Mouse (Mus musculus) liver, embryonic 14.5 days (tissue): ENCODE measurements around the gene Pstpip1. TPM values are rescaled to one million over a fixed set of nuclear protein-coding genes. Genes with fewer than 3 reads are reported as not detected.

ENCODE experiments used
- ATAC-seq: fragments of 200-750 bp; cut with Nextera tagmentation; 2 replicates; pipeline ENCODE4 v1.8.0; 2017; ENCODE audit warnings: moderate number of reproducible peaks, mild to moderate bottlenecking, moderate library complexity; ENCODE audit not compliant: insufficient read depth
- DNase-seq, 3 experiments: peaks; one replicate each; pipeline ENCODE4 v3.0.0-alpha.2; 2012 to 2013; ENCODE audit warnings: low read depth in 3 of 3, low spot score in 3 of 3
- H3K27ac ChIP-seq: fragments of 300-500 bp; sonication (generic); 2 replicates; pipeline ENCODE4 v1.5.1; 2014; ENCODE audit warnings: moderate library complexity, mild to moderate bottlenecking, control low read depth, inconsistent platforms
- H3K27me3 ChIP-seq: fragments of 300-500 bp; sonication (generic); 2 replicates; pipeline ENCODE4 v1.6.1; 2014; ENCODE audit warnings: mild to moderate bottlenecking, low read length, moderate library complexity; ENCODE audit not compliant: control insufficient read depth, insufficient read depth
- H3K36me3 ChIP-seq: fragments of 300-500 bp; sonication (generic); replicated peaks from 2 replicates; pipeline ENCODE4 v1.6.1; 2014; ENCODE audit warnings: low read depth; ENCODE audit not compliant: control insufficient read depth, insufficient read depth
- H3K4me1 ChIP-seq, 2 experiments: fragments of 200-500 bp in 1 of 2; fragments of 300-500 bp in 1 of 2; sonication (generic) in 1 of 2; replicated peaks; 2 replicates each; pipeline ENCODE4 v1.6.1; 2012 to 2014; ENCODE audit warnings: antibody characterized with exemption in 1 of 2, inconsistent platforms in 1 of 2, low read length in 1 of 2; ENCODE audit not compliant: control insufficient read depth in 2 of 2, insufficient read depth in 2 of 2
- H3K4me2 ChIP-seq: fragments of 300-500 bp; sonication (generic); 2 replicates; pipeline ENCODE4 v1.6.1; 2014; ENCODE audit warnings: low read depth, mild to moderate bottlenecking, control low read depth, moderate library complexity
- H3K4me3 ChIP-seq, 2 experiments: fragments of 200-500 bp in 1 of 2; fragments of 300-500 bp in 1 of 2; sonication (generic) in 1 of 2; 2 replicates each; pipeline ENCODE4 v1.5.1; 2012 to 2014; ENCODE audit warnings: low read depth in 2 of 2, low read length in 2 of 2, mild to moderate bottlenecking in 2 of 2, control low read depth in 1 of 2, inconsistent platforms in 1 of 2, moderate library complexity in 1 of 2; ENCODE audit not compliant: insufficient read depth in 1 of 2
- H3K9ac ChIP-seq: fragments of 300-500 bp; sonication (generic); replicated peaks from 2 replicates; pipeline ENCODE4 v1.6.1; 2014; ENCODE audit warnings: mild to moderate bottlenecking, control low read depth, moderate library complexity
- H3K9me3 ChIP-seq: fragments of 300-500 bp; sonication (generic); 2 replicates; pipeline ENCODE4 v1.6.1; 2016; ENCODE audit warnings: low read length, mixed read lengths; ENCODE audit not compliant: control insufficient read depth
- CTCF ChIP-seq: IDR thresholded peaks from 2 replicates; pipeline ENCODE4 v1.5.1; 2016; ENCODE audit warnings: antibody characterized with exemption, low read depth, control low read depth
- EP300 ChIP-seq: IDR thresholded peaks from 2 replicates; pipeline ENCODE4 v1.6.1; 2016; ENCODE audit warnings: antibody characterized with exemption, low read depth
- WGBS: fragments of 180-500 bp; shearing (Covaris S2); extraction: QIAGEN DNeasy Blood & Tissue Kit; methylation state at CpG from one replicate; pipeline ENCODE4 v1.1.7; 2014; ENCODE audit not compliant: insufficient replicate concordance; 5-methylcytosine and 5-hydroxymethylcytosine counted together
- polyA plus RNA-seq, 2 experiments: library from polyadenylated mRNA; depleted of rRNA in 1 of 2; stranded (reverse) in 1 of 2; unstranded in 1 of 2; fragments of >200 nt; fragmentation: Nextera tagmentation in 1 of 2; extraction: Ambion mirVana in 1 of 2; gene quantifications; 2 replicates each; pipeline versions ENCODE4 v1.2.1 to v1.2.3; 2012 to 2014

Gene Pstpip1
- polyA plus RNA-seq, 2 experiments = 1.8 to 3.9 TPM

- Histone ChIP-seq H3K9ac (no peak overlapping the region), H3K36me3 (no peaks in the 10 kb centered on the region), H3K4me2 (no peak overlapping the region), H3K27me3 (no peaks in the 10 kb centered on the region), H3K4me3 (no peak overlapping the region), H3K27ac (no peak overlapping the region), H3K9me3 (no peaks in the 10 kb centered on the region), H3K4me1 (no peaks in the 10 kb centered on the region)
- DNase-seq (no peak), ATAC-seq (no peak)
- no peak for TF ChIP-seq EP300
- WGBS = 82% methylated on average over 6 of the region's 6 CpGs
Observed at GRCm38 (mm10) chr9:56056147-56056546, 33.6 kb upstream of the Pstpip1 start.

GRCm38 (mm10) chr9:56062336-56062735, 27.4 kb upstream of the Pstpip1 start:
- Histone ChIP-seq H3K9ac (no peak overlapping the region), H3K4me1 (no peaks in the 10 kb centered on the region), H3K9me3 (no peaks in the 10 kb centered on the region), H3K4me3 (no peak overlapping the region), H3K27me3 (no peaks in the 10 kb centered on the region), H3K27ac (no peak overlapping the region), H3K4me2 (no peak overlapping the region), H3K36me3 (no peaks in the 10 kb centered on the region)
- TF ChIP-seq EP300 = no peak
- no peak for TF ChIP-seq CTCF
- no peak for ATAC-seq
- 73% methylated on average over 5 of the region's 5 CpGs for WGBS
- no peak for DNase-seq

DNA sequence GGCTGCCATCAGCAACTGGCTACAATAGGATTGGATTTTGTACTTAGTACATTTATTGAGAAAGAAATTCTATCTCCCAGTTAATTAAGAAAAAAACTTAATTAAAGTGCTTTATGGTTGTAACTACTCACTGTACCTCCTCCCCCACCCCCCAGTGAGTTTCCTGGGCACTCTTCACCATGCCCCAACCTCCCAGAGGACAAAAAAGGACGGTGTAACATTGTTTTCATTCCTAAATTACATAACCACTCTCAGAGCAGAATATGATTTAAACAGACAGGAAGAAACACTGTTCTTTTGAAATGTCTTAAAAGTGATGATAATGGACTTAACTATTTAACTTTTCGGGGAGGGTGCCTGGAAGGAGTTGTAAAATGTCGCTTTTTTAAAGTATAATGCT, 24.8 kb upstream of the Pstpip1 start:
- WGBS = 65% methylated on average over 3 of the region's 3 CpGs
- Histone ChIP-seq H3K4me2 (no peak overlapping the region), H3K4me1 (no peaks in the 10 kb centered on the region), H3K36me3 (no peaks in the 10 kb centered on the region), H3K4me3 (no peak overlapping the region), H3K27ac (no peak overlapping the region), H3K9ac (no peak overlapping the region), H3K9me3 (no peaks in the 10 kb centered on the region), H3K27me3 (no peaks in the 10 kb centered on the region)
- DNase-seq (no peak), ATAC-seq (no peak)
- no peak for TF ChIP-seq CTCF
- no peak for TF ChIP-seq EP300

DNA sequence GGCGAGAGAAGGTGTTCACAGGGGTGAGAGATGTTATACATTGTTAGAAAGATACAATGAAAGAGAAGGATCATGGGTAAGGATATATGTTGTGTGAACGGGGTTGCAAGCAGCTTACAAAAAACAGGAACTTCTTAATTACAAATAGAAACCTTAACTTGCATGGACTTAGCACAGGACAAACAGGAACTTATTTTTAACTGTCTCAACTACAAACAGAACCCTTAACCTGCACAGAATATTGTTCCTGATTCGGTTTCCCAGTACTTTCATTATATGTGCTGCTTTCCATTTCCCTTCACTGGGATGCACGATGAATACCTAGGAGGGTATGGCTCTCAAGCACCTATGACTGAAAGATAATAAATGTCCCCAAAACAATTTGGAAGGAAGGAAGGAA, 21.8 kb upstream of the Pstpip1 start:
- Histone ChIP-seq H3K9ac (no peak overlapping the region), H3K4me3 (no peak overlapping the region), H3K4me2 (no peak overlapping the region), H3K36me3 (no peaks in the 10 kb centered on the region), H3K4me1 (no peaks in the 10 kb centered on the region), H3K27ac (no peak overlapping the region), H3K9me3 (no peaks in the 10 kb centered on the region), H3K27me3 (no peaks in the 10 kb centered on the region)
- no peak for ATAC-seq
- TF ChIP-seq EP300 (no peak), CTCF (no peak)
- WGBS = 53% methylated on average over 4 of the region's 4 CpGs
- DNase-seq = no peak

DNA sequence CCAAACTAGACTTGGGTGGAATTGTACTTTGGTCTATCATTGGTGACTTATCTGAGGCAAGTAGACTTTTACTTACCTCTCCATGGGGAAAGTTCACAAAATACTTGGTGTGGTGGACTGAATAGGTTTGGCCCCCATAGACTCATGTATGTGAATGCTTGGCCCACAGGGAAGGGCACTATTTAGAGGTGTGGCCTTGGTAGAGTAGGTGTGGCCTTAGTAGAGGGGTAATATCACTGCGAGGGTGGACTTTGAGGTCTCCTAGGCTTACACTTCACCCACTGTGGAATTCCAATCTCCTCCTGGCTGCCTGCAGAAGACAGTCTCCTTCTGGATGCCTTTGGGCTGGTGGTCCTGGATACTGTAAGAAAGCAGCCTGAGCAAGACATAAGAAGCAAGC, 21.1 kb upstream of the Pstpip1 start:
- WGBS = 83% methylated on average over 1 of the region's 1 CpGs
- H3K4me1 ChIP-seq = no peaks in the 10 kb centered on the region
- H3K9me3 ChIP-seq = no peaks in the 10 kb centered on the region
- ATAC-seq = no peak
- no peak for DNase-seq
- H3K36me3 ChIP-seq = no peaks in the 10 kb centered on the region
- no peak overlapping the region for H3K4me2 ChIP-seq
- no peak overlapping the region for H3K9ac ChIP-seq
- H3K27me3 ChIP-seq = no peaks in the 10 kb centered on the region
- TF ChIP-seq CTCF (no peak), EP300 (no peak)
- no peak overlapping the region for H3K27ac ChIP-seq
- no peak overlapping the region for H3K4me3 ChIP-seq

GRCm38 (mm10) chr9:56072861-56073260, 16.9 kb upstream of the Pstpip1 start:
- no peak overlapping the region for H3K4me2 ChIP-seq
- no peaks in the 10 kb centered on the region for H3K36me3 ChIP-seq
- no peak overlapping the region for H3K27ac ChIP-seq
- H3K9ac ChIP-seq = no peak overlapping the region
- no peaks in the 10 kb centered on the region for H3K9me3 ChIP-seq
- no peak overlapping the region for H3K4me3 ChIP-seq
- TF ChIP-seq EP300 (no peak), CTCF (no peak)
- H3K27me3 ChIP-seq = no peaks in the 10 kb centered on the region
- 47% methylated on average over 2 of the region's 2 CpGs for WGBS
- H3K4me1 ChIP-seq = peaks cover 0 to 12% of the 10 kb centered on the region in 2 experiments; a peak in 2 of 4 replicates
- ATAC-seq (no peak), DNase-seq (no peak)
